Mouse (Mus musculus) embryonic facial prominence, embryonic 13.5 days (tissue): Measurements from ENCODE around the gene Oaz2. TPM values are rescaled to one million over a fixed set of nuclear protein-coding genes. Genes with fewer than 3 reads are reported as not detected.

Experiments
- ATAC-seq: fragments of 200-750 bp; cut with Nextera tagmentation; 2 replicates; pipeline ENCODE4 v1.8.0; 2017; ENCODE audit warnings: low read depth; ENCODE audit not compliant: insufficient number of reproducible peaks, insufficient read depth, low FRiP score, low TSS enrichment
- H3K27ac ChIP-seq: fragments of 300-500 bp; sonication (generic); 2 replicates; pipeline ENCODE4 v1.5.1; 2015; ENCODE audit warnings: moderate library complexity, mild to moderate bottlenecking, inconsistent platforms
- H3K27me3 ChIP-seq: fragments of 300-500 bp; sonication (generic); 2 replicates; pipeline ENCODE4 v1.6.1; 2015; ENCODE audit warnings: mild to moderate bottlenecking, inconsistent platforms
- H3K36me3 ChIP-seq: fragments of 300-500 bp; sonication (generic); 2 replicates; pipeline ENCODE4 v1.6.1; 2015; ENCODE audit warnings: mild to moderate bottlenecking, inconsistent platforms
- H3K4me1 ChIP-seq: fragments of 300-500 bp; sonication (generic); 2 replicates; pipeline ENCODE4 v1.6.1; 2015; ENCODE audit warnings: inconsistent platforms
- H3K4me2 ChIP-seq: fragments of 300-500 bp; sonication (generic); 2 replicates; pipeline ENCODE4 v1.6.1; 2015; ENCODE audit warnings: moderate library complexity, mild to moderate bottlenecking, inconsistent platforms
- H3K4me3 ChIP-seq: fragments of 300-500 bp; sonication (generic); 2 replicates; pipeline ENCODE4 v1.5.1; 2015; ENCODE audit warnings: mild to moderate bottlenecking, inconsistent platforms
- H3K9ac ChIP-seq: fragments of 300-500 bp; sonication (generic); 2 replicates; pipeline ENCODE4 v1.6.1; 2015; ENCODE audit warnings: mild to moderate bottlenecking, inconsistent platforms
- H3K9me3 ChIP-seq: fragments of 300-500 bp; sonication (generic); 2 replicates; pipeline ENCODE4 v1.6.1; 2016; ENCODE audit warnings: inconsistent platforms
- WGBS: fragments of 180-500 bp; shearing (Covaris S2); methylation state at CpG from one replicate; pipeline ENCODE4 v1.1.7; 2015; ENCODE audit warnings: mixed read lengths; 5-methylcytosine and 5-hydroxymethylcytosine counted together
- polyA plus RNA-seq: library from polyadenylated mRNA; unstranded; fragments of >200 nt; fragmentation: Nextera tagmentation; extraction: Ambion mirVana; gene quantifications from 2 replicates; pipeline ENCODE4 v1.2.1, GENCODE M21; 2015

Oaz2 gene
- polyA plus RNA-seq, 1 experiment from 2014 or later, result 295 TPM

DNA sequence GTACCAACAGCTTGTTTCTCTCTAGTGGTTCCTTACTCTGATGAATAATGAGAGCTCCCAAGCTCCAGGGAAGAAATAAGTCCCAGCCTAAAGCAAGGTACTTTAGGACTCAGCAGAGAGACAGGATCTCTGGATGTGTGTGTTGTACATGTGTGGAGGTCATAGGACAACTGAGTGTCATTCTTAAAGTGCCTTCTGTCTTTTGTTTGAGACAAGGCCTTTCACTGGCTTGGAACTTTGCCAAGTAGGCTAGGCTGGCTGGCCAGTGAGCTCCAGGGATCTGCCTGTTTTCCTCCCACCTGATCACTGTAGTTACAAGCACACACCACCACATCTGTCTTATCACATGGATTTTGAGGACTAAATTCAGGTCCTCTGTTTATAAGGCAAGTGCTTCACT lies 28.5 kb downstream of the Oaz2 start:
- Histone ChIP-seq H3K4me2 (no peak overlapping the region), H3K4me3 (no peak overlapping the region), H3K36me3 (peaks cover 91% of the 10 kb centered on the region), H3K27ac (peak overlapping the region; percentile 2; the same call in 1 of the 2 replicates), H3K9ac (no peak overlapping the region), H3K4me1 (peaks cover 12% of the 10 kb centered on the region; the same call in 1 of the 2 replicates), H3K27me3 (no peaks in the 10 kb centered on the region), H3K9me3 (no peaks in the 10 kb centered on the region)
- ATAC-seq, result no peak

DNA sequence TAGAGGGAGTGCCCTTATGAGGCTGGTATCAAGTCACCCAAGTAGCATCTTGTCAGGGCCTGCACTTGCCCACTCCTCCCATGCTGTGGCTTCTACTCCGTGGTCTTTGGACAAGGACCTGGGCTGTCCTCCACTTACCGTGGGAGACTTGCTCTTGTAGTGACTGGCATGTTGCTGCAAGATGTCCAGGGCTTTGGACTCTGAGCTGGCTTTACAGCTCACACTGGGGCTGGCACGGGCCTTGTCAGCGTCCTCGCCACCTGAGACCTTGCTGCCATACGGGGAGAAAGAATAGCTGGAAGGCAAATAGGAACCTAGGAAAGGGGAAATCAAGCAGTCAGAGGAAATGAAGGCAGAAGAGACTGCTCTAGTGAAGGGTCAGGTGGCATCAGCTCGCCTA lies 29.6 kb downstream of the Oaz2 start:
- H3K4me3 ChIP-seq, result no peak overlapping the region
- no peak overlapping the region for H3K4me2 ChIP-seq
- peaks cover 95% of the 10 kb centered on the region for H3K36me3 ChIP-seq
- 81% methylated on average over 7 of the region's 7 CpGs for WGBS
- H3K4me1 ChIP-seq, result peaks cover 9% of the 10 kb centered on the region; the same call in 1 of the 2 replicates
- H3K27ac ChIP-seq, result no peak overlapping the region; the same call in 1 of the 2 replicates
- H3K9me3 ChIP-seq, result no peaks in the 10 kb centered on the region
- ATAC-seq, result no peak
- no peak overlapping the region for H3K9ac ChIP-seq
- H3K27me3 ChIP-seq, result no peaks in the 10 kb centered on the region

DNA sequence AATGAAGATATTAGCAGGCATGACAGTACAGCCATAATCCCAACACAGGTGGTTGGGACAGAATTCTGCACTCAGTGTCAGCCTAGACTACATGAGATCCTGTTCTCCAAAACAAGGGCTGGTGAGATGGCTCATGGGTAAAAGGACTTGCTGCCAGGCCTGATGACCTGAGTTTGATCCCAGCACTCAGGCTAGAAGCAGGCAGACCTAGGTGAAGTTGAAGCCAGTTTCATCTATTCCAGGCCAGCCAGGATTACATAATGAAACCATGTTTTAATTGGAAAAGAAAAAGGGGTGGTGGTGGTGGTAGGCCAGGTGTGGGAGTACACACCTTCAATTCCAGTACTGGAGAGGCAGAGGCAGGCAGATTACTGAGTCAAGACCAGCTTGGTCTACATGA lies 30.2 kb downstream of the Oaz2 start:
- H3K27me3 ChIP-seq, result no peaks in the 10 kb centered on the region
- ATAC-seq, result no peak
- H3K27ac ChIP-seq, result no peak overlapping the region
- H3K9ac ChIP-seq, result no peak overlapping the region
- no peaks in the 10 kb centered on the region for H3K9me3 ChIP-seq
- H3K36me3 ChIP-seq, result peaks cover 95% of the 10 kb centered on the region
- peaks cover 2% of the 10 kb centered on the region; the same call in 1 of the 2 replicates for H3K4me1 ChIP-seq
- no peak overlapping the region for H3K4me2 ChIP-seq
- H3K4me3 ChIP-seq, result no peak overlapping the region

GRCm38 (mm10) chr9:65700504-65700903 lies 32.7 kb downstream of the Oaz2 start:
- Histone ChIP-seq H3K4me2 (no peak overlapping the region), H3K27ac (no peak overlapping the region), H3K4me3 (no peak overlapping the region), H3K4me1 (no peaks in the 10 kb centered on the region), H3K27me3 (no peaks in the 10 kb centered on the region), H3K36me3 (peaks cover 91% of the 10 kb centered on the region), H3K9me3 (no peaks in the 10 kb centered on the region), H3K9ac (no peak overlapping the region)
- 86% methylated on average over 6 of the region's 6 CpGs for WGBS
- ATAC-seq, result no peak

DNA sequence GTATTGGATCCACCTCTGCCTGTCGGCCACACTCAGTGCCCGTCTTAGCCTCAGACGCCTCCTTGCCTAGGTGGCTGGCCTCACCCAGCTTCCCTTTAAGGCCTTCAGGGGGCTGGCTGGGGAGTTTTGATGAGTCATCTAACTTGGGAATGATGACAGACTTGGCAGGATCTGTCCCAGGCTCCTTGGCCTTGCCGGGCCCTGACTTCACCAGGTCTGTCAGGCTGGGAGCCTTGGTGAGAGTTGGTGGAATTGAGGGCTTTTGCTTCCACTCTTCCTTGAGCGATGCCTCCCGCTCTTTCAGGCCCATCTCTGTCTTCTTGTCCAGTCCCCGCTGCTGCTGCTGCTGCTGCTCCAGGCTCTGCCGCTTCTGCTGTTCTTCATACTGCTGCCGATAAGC lies 34.5 kb downstream of the Oaz2 start:
- no peak for ATAC-seq
- 94% methylated on average over 9 of the region's 9 CpGs for WGBS
- Histone ChIP-seq H3K9me3 (no peaks in the 10 kb centered on the region), H3K4me2 (no peak overlapping the region), H3K4me3 (no peak overlapping the region), H3K27ac (no peak overlapping the region), H3K36me3 (peaks cover 79% of the 10 kb centered on the region), H3K27me3 (no peaks in the 10 kb centered on the region), H3K9ac (no peak overlapping the region), H3K4me1 (no peaks in the 10 kb centered on the region)

GRCm38 (mm10) chr9:65703241-65703640 lies 35.4 kb downstream of the Oaz2 start:
- H3K4me2 ChIP-seq, result no peak overlapping the region
- no peaks in the 10 kb centered on the region for H3K27me3 ChIP-seq
- H3K27ac ChIP-seq, result no peak overlapping the region
- no peak for ATAC-seq
- H3K4me3 ChIP-seq, result no peak overlapping the region
- H3K4me1 ChIP-seq, result no peaks in the 10 kb centered on the region
- H3K9me3 ChIP-seq, result no peaks in the 10 kb centered on the region
- H3K36me3 ChIP-seq, result peaks cover 69% of the 10 kb centered on the region
- no peak overlapping the region for H3K9ac ChIP-seq
- 88% methylated on average over 7 of the region's 7 CpGs for WGBS

DNA sequence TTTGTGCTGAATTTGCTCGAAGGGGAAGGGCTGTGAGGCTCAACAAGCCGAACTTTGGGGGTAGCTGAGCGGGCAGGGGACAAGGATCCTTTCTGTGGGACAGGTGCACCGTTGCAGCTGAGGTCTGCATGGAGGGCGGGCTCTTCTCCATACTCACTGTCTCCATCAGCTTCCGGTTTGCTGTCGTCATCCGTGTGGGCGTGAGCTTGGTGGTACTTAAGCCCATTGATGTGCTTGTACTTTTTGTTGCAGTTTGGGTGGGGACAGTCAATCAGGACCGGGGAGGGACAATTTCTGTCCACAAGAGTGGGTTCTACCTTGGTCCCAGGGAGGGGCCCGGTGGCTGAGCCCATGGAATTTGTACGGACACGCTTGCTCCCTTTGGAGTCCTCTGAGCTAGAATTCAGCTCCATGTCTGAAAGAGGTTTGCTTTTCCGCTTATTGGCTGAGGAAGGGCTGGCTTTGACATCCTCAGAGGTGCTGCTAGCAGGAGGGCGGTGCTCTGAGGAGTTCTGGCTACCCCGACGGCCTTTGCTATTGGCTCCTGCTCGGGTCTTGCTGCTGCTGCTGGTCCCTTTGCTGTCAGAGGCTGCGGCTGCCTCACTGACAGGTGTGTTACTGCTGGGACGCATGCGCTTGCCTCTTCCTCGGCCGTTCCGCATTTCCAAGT lies 36.3 kb downstream of the Oaz2 start:
- no peak overlapping the region for H3K27ac ChIP-seq
- no peak overlapping the region for H3K4me2 ChIP-seq
- H3K27me3 ChIP-seq, result no peaks in the 10 kb centered on the region
- no peak overlapping the region for H3K4me3 ChIP-seq
- no peaks in the 10 kb centered on the region for H3K4me1 ChIP-seq
- H3K9ac ChIP-seq, result no peak overlapping the region
- WGBS, result 88% methylated on average over 24 of the region's 24 CpGs
- peaks cover 64% of the 10 kb centered on the region for H3K36me3 ChIP-seq
- no peak for ATAC-seq
- H3K9me3 ChIP-seq, result no peaks in the 10 kb centered on the region

- H3K36me3 ChIP-seq, result 0 out of 2 replicates have a peak, but pooled peaks cover 2% of the 10 kb centered on the region
- H3K27ac ChIP-seq, result no peak overlapping the region
- H3K9me3 ChIP-seq, result no peaks in the 10 kb centered on the region
- no peak overlapping the region for H3K9ac ChIP-seq
- H3K4me1 ChIP-seq, result no peaks in the 10 kb centered on the region
- no peak overlapping the region for H3K4me3 ChIP-seq
- no peak for ATAC-seq
- no peaks in the 10 kb centered on the region for H3K27me3 ChIP-seq
- 96% methylated on average over 5 of the region's 5 CpGs for WGBS
- H3K4me2 ChIP-seq, result no peak overlapping the region
Measured at GRCm38 (mm10) chr9:65718195-65718594, 50.4 kb downstream of the Oaz2 start.

GRCm38 (mm10) chr9:65721161-65721566 lies 53.4 kb downstream of the Oaz2 start:
- 64% methylated on average over 10 of the region's 10 CpGs for WGBS
- ATAC-seq, result no peak

DNA sequence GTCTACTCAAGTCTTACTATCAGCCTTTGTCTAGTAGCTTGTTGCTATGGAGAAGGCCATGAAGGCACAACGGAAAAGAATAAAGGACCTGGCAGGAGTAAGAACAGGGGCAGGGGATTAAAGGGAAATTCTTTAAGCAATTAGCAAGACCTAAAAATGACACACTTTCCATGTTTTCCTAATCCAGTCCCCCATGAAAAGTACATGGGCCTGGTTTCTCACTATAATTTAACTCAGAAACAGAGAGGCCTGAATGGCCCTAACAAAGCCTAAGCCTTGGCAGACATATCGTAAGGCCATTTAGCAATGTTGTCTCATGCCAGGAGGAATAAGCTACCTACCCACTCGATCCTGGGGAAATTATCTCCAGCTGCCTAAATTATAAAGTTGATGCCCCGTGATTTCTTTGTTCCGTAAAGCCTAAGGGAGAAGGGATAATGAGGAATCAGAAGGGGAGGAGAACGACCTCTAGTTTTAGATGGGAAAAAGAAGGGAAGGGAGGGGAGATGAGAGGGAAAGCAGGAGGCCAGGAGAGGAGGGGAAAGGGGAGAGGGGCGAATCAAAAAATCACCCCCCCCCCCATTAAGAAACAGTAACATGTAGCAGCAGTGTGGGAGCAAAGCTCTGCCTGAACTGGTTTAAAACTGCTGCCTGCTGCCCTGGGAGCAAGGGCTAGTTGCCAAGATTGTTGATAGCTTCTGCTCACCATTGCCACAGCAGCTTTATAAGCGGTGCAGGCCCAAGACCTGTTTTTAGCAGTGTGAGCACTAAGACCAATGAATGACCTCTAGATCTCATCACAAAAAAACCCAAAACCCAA lies 56.9 kb downstream of the Oaz2 start:
- Histone ChIP-seq H3K9ac (peak overlapping the region; percentile 2; the same call in 1 of the 2 replicates), H3K4me1 (peaks cover 15% of the 10 kb centered on the region), H3K27me3 (no peaks in the 10 kb centered on the region), H3K36me3 (peaks cover 11% of the 10 kb centered on the region), H3K9me3 (no peaks in the 10 kb centered on the region), H3K4me3 (no peak overlapping the region), H3K4me2 (peak overlapping the region; percentile 12; the same call in 1 of the 2 replicates), H3K27ac (peak overlapping the region; percentile 71)
- no peak for ATAC-seq
- 26% methylated on average over 8 of the region's 8 CpGs for WGBS

More at GRCm38 (mm10) chr9:65721161-65721566, 53.4 kb downstream of the Oaz2 start:
- Histone ChIP-seq H3K27ac (no peak overlapping the region), H3K27me3 (no peaks in the 10 kb centered on the region), H3K4me3 (no peak overlapping the region), H3K9ac (no peak overlapping the region), H3K4me2 (no peak overlapping the region), H3K9me3 (no peaks in the 10 kb centered on the region), H3K36me3 (0 out of 2 replicates have a peak, but pooled peaks cover 2% of the 10 kb centered on the region), H3K4me1 (peaks cover 15% of the 10 kb centered on the region)

GRCm38 (mm10) chr9:65725291-65725622 lies 57.5 kb downstream of the Oaz2 start:
- WGBS, result 64% methylated on average over 4 of the region's 4 CpGs
- Histone ChIP-seq H3K4me3 (no peak overlapping the region), H3K36me3 (peaks cover 16% of the 10 kb centered on the region), H3K4me1 (peaks cover 15% of the 10 kb centered on the region), H3K9me3 (no peaks in the 10 kb centered on the region), H3K27ac (peak overlapping the region; percentile 71), H3K9ac (0 out of 2 replicates have a peak overlapping the region, but pooled peaks have one; percentile 2), H3K27me3 (no peaks in the 10 kb centered on the region), H3K4me2 (no peak overlapping the region)
- ATAC-seq, result no peak

- WGBS, result 93% methylated on average over 3 of the region's 3 CpGs
- Histone ChIP-seq H3K27ac (no peak overlapping the region), H3K9ac (no peak overlapping the region), H3K4me2 (no peak overlapping the region), H3K4me1 (peaks cover 15% of the 10 kb centered on the region), H3K27me3 (no peaks in the 10 kb centered on the region), H3K36me3 (peaks cover 20% of the 10 kb centered on the region), H3K4me3 (no peak overlapping the region), H3K9me3 (no peaks in the 10 kb centered on the region)
- ATAC-seq, result no peak
Measured at GRCm38 (mm10) chr9:65726431-65726830, 58.6 kb downstream of the Oaz2 start.
